Mouse (Mus musculus): ENCODE measurements around the gene Igbp1b. TPM values are rescaled to one million over a fixed set of nuclear protein-coding genes. Genes with fewer than 3 reads are reported as not detected.
A peak's percentile ranks its signal among the peaks of the same experiment; 100 is the strongest.

Gene Igbp1b
- 1 to 10 TPM; 1.3 TPM for total RNA-seq (2021)
- long read RNA-seq, experiment 1, partial matches to known transcripts: 0 of 1 reads
- long read RNA-seq, experiment 1, other reads (novel, unspliced or antisense): 0 of 1 reads
- long read RNA-seq, experiment 2, partial matches to known transcripts: 0 of 1 reads
- long read RNA-seq, experiment 2, other reads (novel, unspliced or antisense): 0 of 1 reads

GRCm38 (mm10) chr6:138658516-138658915 is at the start of gene Igbp1b:
Gene Igbp1b, minus strand, starts transcription at chr6:138658544.
- TF ChIP-seq CTCF (conservative IDR thresholded peaks at IDR 0.05): no peak
- no peak within 1 kb of the TSS for H3K27ac ChIP-seq
- DNase-seq (ENCODE audit: low spot score in 2 of 2): peak; percentile 12 to 51

DNA sequence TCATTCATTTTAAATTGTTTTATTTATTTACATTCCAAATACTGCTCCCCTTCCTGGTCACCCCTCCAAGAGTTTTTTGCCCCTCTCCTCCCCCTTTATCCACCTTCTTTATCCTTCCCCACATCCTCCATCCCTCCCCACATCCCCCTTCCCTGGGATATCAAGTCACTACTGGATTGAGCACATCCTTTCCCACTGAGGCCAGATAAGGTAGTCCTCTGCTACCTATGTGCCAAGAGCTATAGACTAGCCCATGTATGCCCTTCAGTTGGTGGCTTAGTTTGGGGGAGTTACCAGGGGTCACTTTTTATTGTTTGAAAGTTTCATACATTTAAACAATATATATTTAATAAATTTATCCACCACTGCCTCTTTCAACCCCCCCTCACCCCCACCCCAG is 24.6 kb upstream of the Igbp1b start:
- no peak for TF ChIP-seq CTCF (conservative IDR thresholded peaks at IDR 0.05)
- no peak overlapping the region for H3K27ac ChIP-seq
- DNase-seq (ENCODE audit: low spot score in 2 of 2): no peak
- H3K4me3 ChIP-seq: no peak overlapping the region

More at GRCm38 (mm10) chr6:138658516-138658915, at the start of gene Igbp1b:
- H3K4me3 ChIP-seq: no peak within 1 kb of the TSS

GRCm38 (mm10) chr6:138672704-138673141 is 14.4 kb upstream of the Igbp1b start:
- Histone ChIP-seq H3K27ac (no peak overlapping the region), H3K4me3 (no peak overlapping the region)
- no peak for DNase-seq (ENCODE audit: low spot score in 2 of 2)
- TF ChIP-seq CTCF (conservative IDR thresholded peaks at IDR 0.05): no peak

- DNase-seq (ENCODE audit: low spot score in 2 of 2): no peak
- no peak for TF ChIP-seq CTCF (conservative IDR thresholded peaks at IDR 0.05)
- Histone ChIP-seq H3K27ac (no peak overlapping the region), H3K4me3 (no peak overlapping the region)
Observed at GRCm38 (mm10) chr6:138665416-138665815, 7.1 kb upstream of the Igbp1b start.

- H3K4me3 ChIP-seq: no peak overlapping the region
- no peak for TF ChIP-seq CTCF (conservative IDR thresholded peaks at IDR 0.05)
- DNase-seq (ENCODE audit: low spot score in 2 of 2): no peak
- no peak overlapping the region for H3K27ac ChIP-seq
Observed at GRCm38 (mm10) chr6:138645604-138646003, 12.7 kb downstream of the Igbp1b start.

- TF ChIP-seq CTCF (conservative IDR thresholded peaks at IDR 0.05): no peak
- Histone ChIP-seq H3K27ac (0 out of 2 replicates have a peak overlapping the region, but pooled peaks have one; percentile 32), H3K4me3 (no peak overlapping the region)
- peak; percentile 17 to 24 for DNase-seq (ENCODE audit: low spot score in 2 of 2)
Observed at GRCm38 (mm10) chr6:138639351-138639750, 19.0 kb downstream of the Igbp1b start.

- no peak for DNase-seq (ENCODE audit: low spot score in 2 of 2)
- TF ChIP-seq CTCF (conservative IDR thresholded peaks at IDR 0.05): no peak
- no peak overlapping the region for H3K4me3 ChIP-seq
Observed at GRCm38 (mm10) chr6:138620786-138621185, 37.6 kb downstream of the Igbp1b start.

GRCm38 (mm10) chr6:138618396-138618795 is 39.9 kb downstream of the Igbp1b start:
- DNase-seq (ENCODE audit: low spot score in 2 of 2): no peak
- Histone ChIP-seq H3K27ac (no peak overlapping the region), H3K4me3 (no peak overlapping the region)
- TF ChIP-seq CTCF (conservative IDR thresholded peaks at IDR 0.05): no peak

More at GRCm38 (mm10) chr6:138620786-138621185, 37.6 kb downstream of the Igbp1b start:
- no peak overlapping the region for H3K27ac ChIP-seq

Other genes starting within 250 kb of the Igbp1b start
- gene Lmo3, start 76.6 kb downstream of the Igbp1b start, total RNA-seq (2021): 100 to 1,000 TPM; 200 to 201 TPM